Mouse (Mus musculus) kidney, adult 9 months (tissue): ENCODE results near the gene Tmcc3.
A peak's percentile ranks its signal among the peaks of the same experiment; 100 is the strongest.
"Not testable (repeated sequence)": the region's sequence is repeated elsewhere in the genome, so short reads cannot be mapped to it uniquely, and the experiment has no call there.

Experiments
- DNase-seq: peaks from one replicate; pipeline ENCODE4 v3.0.0; 2022

Tmcc3 gene

GRCm38 (mm10) chr10:94595705-94596104 is 284.0 kb downstream of the Tmcc3 start:
- no peak for DNase-seq

GRCm38 (mm10) chr10:94599846-94600245 is 288.1 kb downstream of the Tmcc3 start:
- not testable (repeated sequence) for DNase-seq

- no peak for DNase-seq
These were observed 289.3 kb downstream of the Tmcc3 start for GRCm38 (mm10) chr10:94601034-94601433.

- DNase-seq: no peak
These were observed 293.7 kb downstream of the Tmcc3 start for GRCm38 (mm10) chr10:94605491-94605890.

- DNase-seq: peak; percentile 90
These were observed 297.6 kb downstream of the Tmcc3 start for GRCm38 (mm10) chr10:94609309-94609777.

GRCm38 (mm10) chr10:94611228-94611968 is 299.6 kb downstream of the Tmcc3 start:
- DNase-seq: no peak

- no peak for DNase-seq
These were observed 300.3 kb downstream of the Tmcc3 start for GRCm38 (mm10) chr10:94611969-94612440.

- DNase-seq: no peak
These were observed 307.8 kb downstream of the Tmcc3 start for GRCm38 (mm10) chr10:94619586-94619985.

- no peak for DNase-seq
These were observed 308.8 kb downstream of the Tmcc3 start for GRCm38 (mm10) chr10:94620561-94620960.

- no peak for DNase-seq
These were observed 309.9 kb downstream of the Tmcc3 start for GRCm38 (mm10) chr10:94621420-94622225.

- no peak for DNase-seq
These were observed 310.5 kb downstream of the Tmcc3 start for GRCm38 (mm10) chr10:94622281-94622680.

GRCm38 (mm10) chr10:94622828-94623227 is 311.1 kb downstream of the Tmcc3 start:
- DNase-seq: no peak

GRCm38 (mm10) chr10:94623617-94624016 is 311.9 kb downstream of the Tmcc3 start:
- DNase-seq: peak; percentile 82

- DNase-seq: no peak
These were observed 313.3 kb downstream of the Tmcc3 start for GRCm38 (mm10) chr10:94625036-94625435.

- no peak for DNase-seq
These were observed 313.9 kb downstream of the Tmcc3 start for GRCm38 (mm10) chr10:94625606-94626005.

GRCm38 (mm10) chr10:94630771-94631280 is 319.1 kb downstream of the Tmcc3 start:
- DNase-seq: no peak

- no peak for DNase-seq
These were observed 319.9 kb downstream of the Tmcc3 start for GRCm38 (mm10) chr10:94631541-94632113.

- DNase-seq: no peak
These were observed 320.5 kb downstream of the Tmcc3 start for GRCm38 (mm10) chr10:94632245-94632644.

GRCm38 (mm10) chr10:94638599-94638998 is 326.9 kb downstream of the Tmcc3 start:
- DNase-seq: no peak

GRCm38 (mm10) chr10:94639281-94639680 is 327.5 kb downstream of the Tmcc3 start:
- no peak for DNase-seq

- no peak for DNase-seq
These were observed 328.3 kb downstream of the Tmcc3 start for GRCm38 (mm10) chr10:94640067-94640466.
